Mouse (Mus musculus): ENCODE data around the gene Sbno2.
A peak's percentile ranks its signal among the peaks of the same experiment; 100 is the strongest.

Sbno2 gene

DNA sequence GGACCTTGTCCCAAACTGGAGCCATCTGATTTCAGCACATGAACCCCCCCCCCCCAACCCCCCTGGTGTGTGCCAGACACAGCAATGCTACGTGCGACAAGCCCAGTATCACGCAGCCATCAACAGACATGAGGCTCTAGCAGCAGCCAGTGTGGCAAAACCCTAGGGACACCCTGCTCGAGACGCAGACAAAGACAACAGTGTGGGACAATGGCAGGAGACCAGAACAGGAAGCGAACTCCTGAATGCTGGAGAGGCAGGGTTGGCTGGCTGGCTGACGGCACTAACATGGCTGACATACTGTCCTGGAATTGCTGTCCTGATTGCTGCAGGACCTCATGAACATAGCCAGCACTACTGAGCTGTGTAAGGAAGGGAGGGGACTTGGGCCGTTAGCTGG lies 70.2 kb downstream of the Sbno2 start:
- DNase-seq (ENCODE audit: low spot score): no peak

DNA sequence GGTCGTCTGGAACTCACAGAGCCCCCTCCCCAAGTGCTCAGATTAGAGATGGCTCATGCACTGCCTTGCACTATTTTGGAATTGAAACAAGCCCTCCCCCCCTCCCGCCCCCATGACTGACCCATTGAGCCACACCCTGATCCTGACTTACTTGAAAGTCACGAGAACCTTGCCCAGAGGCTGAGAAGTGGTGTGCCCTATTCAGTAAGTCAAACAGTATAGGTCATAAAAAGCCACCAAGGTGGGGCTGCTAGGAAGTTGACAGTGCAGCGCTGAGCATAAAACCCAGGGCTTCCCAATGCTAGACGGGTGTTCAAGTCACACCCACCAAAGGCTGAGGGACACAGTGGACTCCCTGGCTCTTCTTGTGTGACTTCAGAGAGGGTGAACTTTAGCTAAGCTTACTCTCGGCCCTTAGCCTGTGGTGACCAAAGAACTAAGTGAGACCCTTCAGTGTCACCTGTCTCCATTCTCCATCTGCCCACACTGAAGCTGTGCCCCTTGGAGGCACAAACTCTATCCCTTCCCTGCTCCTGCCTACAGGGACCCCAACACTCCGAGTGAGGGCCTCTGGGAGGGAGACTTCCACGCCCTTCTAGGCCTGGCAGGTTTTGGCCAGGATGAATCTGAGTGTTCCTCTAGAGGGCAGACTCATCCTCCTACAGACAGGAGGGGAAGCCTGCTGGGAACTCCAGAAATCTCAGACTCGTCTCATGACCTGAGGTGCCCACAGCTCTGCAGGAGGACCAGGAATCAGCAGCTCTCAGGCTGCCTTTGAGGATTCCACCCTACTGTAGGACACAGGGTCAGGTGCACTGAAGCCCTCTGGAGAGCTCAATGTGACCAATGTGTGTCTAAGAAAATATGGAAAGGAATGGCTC lies 71.6 kb downstream of the Sbno2 start:
- peak; percentile 70 for DNase-seq (ENCODE audit: low spot score)

DNA sequence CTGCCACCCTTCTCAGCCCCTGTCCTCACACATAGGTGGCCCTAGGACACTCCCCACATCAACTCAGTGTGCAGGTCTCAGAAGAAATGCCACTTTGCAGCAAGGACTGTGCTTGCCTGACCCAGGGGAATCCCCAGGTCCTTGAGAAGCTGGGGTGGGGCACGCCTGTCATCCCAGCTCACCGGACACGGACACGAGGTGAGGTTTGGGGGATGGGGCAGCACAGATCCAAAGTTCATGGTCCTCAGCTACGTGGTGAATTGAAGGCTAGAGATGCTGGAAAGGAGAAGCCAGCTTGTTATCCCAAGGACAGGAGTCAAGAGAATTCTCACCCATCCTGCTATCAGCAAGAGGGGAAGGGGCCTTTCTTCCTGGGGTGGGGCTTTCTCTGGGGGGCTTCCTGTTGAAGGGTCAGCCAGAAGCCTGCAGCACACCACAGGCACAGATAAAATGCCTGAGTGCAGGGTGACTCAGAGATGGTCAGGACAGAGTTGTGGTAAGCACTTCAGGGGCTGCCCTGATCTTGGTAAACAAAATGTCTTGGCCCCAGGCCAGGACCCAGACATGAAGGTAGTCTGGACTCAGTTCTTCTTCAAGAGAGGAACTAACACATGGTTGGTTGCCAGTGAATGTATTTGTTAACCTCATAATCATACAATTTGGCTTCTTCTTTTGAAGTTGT lies 72.4 kb downstream of the Sbno2 start:
- no peak for DNase-seq (ENCODE audit: low spot score)

DNA sequence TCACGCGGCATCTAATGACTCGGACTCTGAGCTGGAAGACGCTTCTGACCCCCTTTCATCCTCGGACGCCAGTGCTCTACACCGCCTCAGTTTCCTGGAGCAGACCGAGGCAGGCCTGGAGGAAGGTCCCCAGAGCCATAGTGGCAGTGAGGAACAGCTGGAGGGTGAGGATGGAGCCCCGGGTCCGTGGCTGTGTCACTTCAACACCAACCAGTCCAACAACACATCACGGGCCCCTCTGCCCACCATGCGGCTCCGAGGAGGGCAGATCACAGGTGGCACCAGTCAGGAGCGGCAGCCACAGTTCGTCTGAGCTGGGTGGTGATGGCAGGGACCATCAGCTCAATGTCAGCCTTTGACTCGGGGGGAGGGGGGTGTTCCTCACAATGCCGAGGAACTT lies 74.6 kb downstream of the Sbno2 start:
- no peak for DNase-seq (ENCODE audit: low spot score)

DNA sequence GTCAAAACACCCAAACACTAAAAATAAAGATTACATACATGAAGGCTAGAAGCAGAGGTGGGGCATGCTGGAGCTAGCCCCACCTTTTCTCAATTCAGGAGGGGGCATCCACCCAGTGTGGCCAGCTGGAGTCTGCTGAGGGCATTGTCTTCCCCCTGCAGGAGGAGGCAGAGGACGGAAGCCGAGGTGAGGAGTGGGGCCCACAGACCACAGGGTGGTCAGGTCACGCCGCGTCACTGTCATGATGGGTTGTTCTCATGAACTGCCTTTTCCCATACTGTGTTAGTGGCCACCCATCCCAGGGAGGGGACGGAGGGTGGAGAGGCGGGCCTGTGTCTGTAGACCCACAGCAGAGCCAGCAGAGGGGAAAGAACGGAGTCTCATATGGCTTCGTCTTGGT lies 75.2 kb downstream of the Sbno2 start:
- DNase-seq (ENCODE audit: low spot score): no peak

DNA sequence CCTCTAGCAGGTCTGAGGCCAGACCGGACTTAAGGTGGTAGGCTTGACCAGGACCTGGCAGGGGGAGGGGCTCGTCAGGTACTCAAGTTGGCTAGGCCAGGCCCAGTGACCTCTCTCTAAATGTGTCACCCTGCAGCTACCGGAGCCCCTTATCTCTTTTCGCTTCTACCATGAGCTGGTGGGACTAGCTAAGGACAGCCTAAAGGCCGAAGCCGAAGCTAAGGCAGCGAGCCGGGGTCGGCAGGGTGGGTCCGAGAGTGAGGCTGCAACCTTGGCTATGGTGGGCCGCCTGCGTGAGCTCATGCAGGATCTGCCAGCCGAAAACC lies 76.9 kb downstream of the Sbno2 start:
- no peak for DNase-seq (ENCODE audit: low spot score)

DNA sequence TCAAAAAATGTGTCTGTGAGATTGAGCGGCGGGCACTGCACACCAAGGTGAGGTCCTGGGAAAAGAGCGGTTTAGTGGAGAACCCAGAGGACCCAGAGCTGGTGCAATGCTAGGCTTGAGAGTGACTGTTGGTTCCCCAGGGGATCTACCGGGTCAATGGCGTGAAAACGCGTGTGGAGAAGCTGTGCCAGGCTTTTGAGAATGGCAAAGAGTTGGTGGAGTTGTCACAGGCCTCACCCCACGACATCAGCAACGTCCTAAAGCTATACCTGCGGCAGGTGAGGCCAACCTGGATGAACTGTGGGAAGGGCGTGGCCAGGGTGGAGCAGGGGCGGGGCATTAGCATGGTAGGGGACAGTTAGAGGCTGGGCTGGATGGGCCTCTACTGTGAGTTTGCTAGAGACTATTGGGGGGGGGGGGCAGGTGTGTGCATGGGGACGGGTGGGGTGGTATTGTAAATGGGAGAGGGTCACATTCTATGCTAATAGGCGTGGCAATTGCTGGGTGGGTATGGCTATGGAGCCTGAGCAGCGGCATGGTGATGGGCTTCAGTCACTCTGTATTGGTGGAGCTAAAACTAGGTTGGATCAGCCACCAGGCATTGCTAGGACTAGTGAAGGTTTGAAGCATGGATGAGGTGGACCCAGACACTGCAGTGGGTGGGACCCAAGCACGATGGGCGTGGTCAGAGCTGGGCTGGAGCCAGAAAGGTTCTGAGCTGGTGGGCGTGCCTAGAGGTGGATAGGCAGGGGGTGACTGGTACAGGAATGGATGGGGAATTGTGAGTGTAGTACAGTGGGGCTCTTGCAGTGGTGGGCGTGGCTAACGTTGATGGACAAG lies 77.5 kb downstream of the Sbno2 start:
- no peak for DNase-seq (ENCODE audit: low spot score)

DNA sequence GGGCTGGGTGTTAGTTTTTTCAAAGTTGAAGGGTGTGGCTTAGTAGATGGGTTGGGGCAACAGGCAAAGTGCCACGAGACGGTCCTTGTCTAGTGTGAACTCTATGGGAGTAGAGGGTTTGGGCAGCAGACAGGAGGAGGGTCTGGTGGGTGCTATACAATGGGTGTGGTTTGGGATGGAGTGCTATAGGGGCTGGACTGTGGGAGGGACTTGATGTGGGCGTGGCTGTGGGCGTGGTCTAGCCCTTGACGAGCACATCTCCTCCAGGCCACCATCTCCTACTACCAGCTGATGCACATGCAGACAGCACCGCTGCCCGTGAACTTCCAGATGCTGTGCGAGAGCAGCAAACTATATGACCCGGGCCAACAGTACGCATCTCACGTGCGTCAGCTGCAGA lies 79.5 kb downstream of the Sbno2 start:
- peak; percentile 46 for DNase-seq (ENCODE audit: low spot score)

DNA sequence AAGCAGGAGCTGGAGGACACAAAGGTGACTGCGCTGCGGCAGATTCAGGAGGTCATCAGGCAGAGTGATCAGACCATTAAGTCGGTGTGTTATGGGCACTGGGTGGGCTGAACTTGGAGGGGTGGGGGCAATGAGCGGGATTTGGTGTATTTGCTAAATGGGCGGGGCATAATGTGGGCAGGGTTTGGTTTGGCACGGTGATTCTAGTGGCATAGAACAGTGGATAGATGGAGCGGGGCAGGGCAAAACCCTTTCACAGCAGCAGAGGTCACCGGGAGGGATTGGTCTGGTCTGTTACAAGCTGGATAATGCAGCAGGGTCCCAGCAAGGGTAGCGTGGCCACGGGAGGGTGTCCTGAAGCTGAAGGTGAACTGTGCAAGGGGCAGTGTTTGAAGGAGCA lies 79.9 kb downstream of the Sbno2 start:
- no peak for DNase-seq (ENCODE audit: low spot score)

DNA sequence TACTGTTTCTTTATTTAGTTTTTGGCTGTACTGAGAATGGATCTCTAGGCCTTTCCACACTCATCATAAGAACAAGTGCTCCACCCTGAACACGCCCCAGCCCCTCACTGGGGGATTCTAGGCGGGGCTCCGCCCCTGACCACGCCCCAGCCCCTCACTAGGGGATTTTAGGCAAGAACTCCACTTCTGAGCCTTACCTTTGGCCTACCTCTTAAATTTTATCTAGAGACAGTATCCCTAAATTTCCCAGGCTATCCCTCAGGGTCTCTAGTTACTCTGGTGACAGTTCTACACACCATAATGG lies 80.4 kb downstream of the Sbno2 start:
- DNase-seq (ENCODE audit: low spot score): no peak

DNA sequence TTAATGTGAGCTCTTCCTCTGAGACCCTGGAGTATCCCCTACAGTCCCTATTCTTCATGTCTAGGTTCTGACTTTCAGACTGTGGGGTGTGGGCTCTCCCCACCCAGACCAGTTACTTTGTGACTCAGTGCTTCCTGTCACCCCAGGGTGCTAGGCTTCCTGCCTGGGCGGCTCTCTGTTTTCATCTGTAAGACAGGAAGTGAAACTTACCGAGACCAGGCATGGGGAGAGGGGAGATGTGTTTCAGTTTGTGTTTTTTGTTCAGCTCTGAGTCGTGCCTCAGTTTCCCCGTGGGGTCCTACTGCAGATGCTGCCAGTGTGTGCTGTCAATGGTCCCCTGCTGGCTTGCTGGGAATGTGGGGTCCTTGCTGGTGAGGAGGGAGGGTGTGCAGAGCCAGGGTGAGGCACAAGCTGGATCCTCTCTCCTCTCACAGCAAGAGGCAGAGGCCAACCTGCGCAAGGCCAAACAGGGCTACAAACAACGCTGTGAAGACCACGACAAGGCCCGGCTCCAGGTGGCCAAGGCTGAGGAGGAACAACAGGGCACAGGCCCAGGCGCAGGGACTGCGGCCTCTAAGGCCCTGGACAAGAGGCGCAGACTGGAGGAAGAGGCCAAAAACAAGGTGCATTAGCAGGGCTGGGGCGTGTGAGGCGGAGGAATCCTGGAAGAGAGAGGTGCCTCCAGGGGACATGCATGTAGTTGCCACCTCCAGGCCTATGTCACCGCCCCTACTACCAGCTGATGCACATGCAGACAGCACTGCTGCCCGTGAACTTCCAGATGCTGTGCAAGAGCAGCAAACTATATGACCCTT lies 80.9 kb downstream of the Sbno2 start:
- no peak for DNase-seq (ENCODE audit: low spot score)

DNA sequence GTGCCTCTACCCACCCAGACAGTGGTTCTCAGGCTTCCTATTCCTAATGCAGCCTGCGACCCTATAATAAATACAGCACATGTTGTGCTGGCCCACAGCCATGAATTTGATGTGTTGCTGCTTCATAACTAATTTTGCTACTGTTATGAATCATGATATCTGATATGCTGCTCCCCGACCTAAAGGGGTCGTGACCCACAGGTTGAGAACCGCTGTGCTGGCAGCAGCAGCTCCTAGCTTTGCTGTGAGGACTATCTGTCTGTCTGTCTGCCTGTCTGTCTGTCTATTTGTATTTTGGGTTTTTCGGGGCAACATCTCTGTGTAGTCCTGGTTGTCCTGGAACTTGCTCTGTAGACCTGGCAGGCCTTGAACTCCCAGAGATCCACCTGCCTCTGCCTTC lies 81.6 kb downstream of the Sbno2 start:
- no peak for DNase-seq (ENCODE audit: low spot score)

DNA sequence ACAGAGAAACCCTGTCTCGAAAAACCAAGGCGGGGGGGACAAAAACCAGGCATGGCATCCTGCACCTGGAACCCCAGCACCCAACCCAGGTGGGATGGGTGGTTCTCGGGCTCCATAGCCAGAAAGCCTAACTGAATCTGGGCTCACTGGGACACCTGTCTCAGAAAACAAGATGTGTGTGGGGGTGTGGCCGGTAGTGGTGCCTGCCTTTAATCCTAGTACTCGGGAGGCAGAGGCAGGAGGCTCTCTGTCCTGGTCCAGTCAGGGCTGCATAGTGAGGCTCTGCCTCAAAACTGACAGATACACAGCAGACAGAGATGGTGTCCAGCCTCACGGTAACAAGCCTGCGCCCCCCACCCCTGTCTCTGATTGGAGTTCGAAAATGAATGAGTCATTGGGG lies 82.6 kb downstream of the Sbno2 start:
- no peak for DNase-seq (ENCODE audit: low spot score)

DNA sequence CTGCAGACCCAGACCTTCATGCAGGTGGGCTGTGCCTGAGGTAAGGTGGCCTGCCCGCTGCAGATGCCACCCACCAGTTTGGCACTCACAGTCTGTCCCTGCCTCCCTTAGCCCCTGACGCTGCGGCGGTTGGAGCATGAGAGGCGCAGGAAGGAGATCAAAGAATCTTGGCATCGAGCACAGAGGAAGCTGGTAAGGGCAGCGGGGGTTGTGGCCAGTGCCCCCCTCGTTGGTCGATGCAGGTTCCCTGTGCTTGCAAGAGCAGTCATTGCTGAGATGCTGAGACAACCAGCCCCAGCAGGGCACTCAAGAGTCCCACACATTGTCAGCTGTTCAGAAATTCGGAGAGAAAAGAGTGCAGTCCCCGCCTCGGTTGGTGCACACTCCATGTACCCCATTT lies 83.2 kb downstream of the Sbno2 start:
- DNase-seq (ENCODE audit: low spot score): no peak

DNA sequence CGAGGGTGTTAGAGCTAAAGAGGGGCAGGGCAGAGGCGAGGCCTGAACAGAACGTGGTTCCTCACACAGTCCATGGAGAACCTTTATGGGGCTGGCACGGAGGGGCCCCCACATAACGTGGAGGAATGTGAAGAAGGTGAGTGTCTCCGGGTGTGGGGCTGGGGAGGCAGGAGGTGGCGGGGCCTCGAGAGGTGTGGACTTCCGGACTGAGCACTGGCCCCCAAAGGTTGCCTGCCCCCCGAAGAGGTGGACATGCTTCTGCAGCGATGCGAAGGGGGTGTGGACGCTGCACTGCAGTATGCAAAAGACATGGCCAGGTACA lies 84.1 kb downstream of the Sbno2 start:
- DNase-seq (ENCODE audit: low spot score): no peak

DNA sequence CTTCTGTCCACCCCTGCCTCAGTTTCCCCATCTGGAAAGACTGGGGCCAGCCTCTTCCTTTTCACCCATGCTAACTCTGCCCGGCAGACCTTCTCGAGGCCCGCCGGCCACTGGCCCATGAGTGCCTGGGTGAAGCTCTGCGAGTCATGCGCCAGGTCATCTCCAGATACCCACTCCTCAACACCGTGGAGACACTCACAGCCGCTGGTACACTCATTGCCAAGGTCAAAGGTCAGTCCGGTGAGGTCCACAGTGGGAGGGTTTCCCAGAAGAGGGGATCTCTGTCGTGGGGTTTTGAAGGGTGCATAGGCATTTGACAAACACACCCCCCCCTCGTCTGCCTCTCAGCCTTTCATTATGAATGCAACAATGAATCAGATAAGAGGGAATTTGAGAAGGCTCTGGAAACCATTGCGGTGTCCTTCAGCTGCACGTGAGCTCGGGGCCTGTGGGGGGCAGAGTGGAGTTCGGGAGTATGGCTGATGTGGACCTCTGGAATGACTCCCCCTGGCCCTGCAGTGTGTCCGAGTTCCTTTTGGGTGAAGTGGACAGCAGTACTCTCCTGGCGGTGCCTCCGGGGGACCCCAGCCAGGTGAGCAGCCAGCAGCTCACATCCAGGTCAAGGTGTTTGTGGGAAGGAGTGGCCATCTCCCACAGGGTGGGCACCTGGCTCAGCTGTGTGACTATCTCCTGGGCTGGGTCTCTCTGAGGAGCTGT lies 84.6 kb downstream of the Sbno2 start:
- DNase-seq (ENCODE audit: low spot score): no peak

DNA sequence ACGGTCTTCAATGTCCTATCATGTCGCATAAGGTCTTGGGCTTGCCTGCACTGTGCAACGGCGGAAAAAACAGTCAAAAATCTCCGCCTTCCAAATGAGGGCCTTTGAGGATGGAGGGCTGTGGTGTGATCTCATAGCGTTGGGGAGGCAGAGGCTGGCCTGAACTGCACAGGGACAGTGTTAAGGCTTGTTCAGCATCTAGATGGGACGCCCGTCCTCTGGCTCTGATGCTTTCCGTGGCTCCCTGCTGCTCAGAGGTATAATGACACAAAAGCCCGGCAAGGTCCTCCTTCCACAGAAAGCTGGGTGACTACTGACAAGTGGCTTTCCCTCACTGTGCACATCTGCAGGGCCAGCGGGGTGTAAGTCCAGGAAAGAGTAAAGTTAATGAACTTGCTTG lies 85.2 kb downstream of the Sbno2 start:
- DNase-seq (ENCODE audit: low spot score): no peak

DNA sequence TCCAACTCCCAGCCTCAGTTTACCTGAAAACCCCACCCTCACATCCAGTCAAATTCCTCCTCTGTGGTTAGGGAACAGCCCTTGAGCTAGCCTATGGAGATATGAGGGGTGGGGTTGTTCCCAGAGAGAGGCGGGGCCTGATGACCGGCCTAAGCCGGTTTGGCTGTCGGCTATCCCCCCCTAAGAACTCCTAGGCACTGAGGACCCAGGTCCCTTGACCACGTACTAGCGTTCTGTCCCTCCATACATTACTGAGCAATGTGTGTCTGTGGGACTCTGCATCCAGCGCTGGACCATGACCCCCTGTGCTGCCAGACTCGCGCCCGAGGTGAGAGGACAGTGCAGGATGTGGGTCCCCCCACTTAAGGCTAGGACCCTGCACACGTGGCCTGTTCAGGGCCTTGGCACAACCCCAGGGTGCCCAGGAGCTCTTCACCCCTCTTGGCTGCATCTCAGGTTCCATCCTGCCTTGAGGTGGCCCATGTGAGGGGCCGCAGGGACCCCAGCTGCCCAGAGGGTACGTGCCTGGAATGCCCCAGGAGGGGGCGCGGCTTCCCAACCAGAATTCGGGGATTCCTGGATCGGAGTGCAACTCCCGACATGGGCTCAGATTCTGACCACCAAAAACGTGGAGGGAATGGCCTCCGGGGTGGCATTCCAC lies 85.8 kb downstream of the Sbno2 start:
- peak; percentile 35 for DNase-seq (ENCODE audit: low spot score)

DNA sequence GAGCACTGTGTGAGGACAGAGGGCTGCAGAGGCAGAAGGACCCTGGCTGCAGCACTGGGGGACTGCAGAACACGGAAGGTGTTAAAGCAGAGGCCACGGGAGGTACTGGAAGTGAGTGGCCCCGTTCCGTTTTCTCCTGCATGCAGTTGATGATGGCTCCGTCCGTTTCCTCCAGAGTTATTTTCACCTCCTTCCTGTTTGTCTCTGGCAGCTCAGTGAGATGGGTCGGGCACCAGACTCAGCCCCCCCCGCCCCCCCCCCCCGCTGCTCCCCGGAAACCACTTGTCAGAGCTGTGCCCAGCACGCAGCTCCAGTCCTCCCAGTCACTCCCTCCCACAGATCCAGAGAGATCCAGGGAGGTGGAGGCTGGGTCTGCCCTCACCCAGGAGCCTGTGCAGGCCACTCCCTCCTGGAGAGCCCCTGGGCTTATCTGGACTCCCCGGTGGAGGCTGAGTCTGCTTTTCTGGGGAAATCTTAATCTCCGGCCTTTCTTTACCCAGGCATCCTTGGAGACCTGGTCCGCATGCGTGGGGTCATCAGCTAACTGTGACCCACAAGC lies 86.6 kb downstream of the Sbno2 start:
- DNase-seq (ENCODE audit: low spot score): no peak

DNA sequence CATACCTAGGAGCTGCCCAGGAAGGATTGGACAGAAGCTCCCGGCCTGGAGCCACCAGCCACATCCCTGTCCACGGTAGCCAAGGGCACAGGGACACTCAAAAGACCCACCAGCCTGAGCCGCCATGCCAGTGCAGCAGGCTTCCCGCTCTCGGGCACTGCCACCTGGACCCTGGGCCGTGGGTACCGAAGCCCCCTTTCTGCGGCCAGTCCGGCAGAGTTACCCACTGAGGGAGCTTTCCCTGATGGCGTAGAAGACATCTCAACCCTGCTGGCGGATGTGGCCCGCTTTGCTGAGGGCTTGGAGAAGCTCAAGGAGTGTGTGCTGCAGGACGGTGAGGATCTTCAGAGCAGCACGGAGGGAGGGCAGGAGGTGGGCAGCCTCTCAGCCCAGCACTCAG lies 87.6 kb downstream of the Sbno2 start:
- DNase-seq (ENCODE audit: low spot score): no peak

DNA sequence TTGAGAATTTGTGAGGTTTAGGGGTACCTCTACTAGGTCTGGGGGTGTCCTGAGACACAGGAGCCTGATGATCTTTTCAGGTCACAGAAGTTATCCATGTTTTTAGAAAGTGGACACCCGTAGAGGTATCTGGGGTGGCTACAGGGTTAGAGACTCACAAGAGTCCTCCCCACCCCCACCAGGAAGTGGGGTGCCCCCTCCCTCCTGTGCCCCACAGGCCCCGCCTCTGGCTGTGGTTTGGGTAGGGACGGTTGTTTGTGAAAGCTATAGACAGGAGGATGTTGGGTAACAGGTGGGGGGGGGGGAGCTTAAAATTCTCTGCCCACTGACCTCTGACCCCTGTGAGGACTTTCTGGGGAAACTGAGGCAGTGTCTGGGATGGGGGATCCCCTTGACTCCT lies 88.0 kb downstream of the Sbno2 start:
- DNase-seq (ENCODE audit: low spot score): no peak

Data from retina, embryonic 14.5 days (tissue).